Mouse (Mus musculus): ENCODE results near the gene Sde2. TPM values are rescaled to one million over a fixed set of nuclear protein-coding genes. Genes with fewer than 3 reads are reported as not detected.
A peak's percentile ranks its signal among the peaks of the same experiment; 100 is the strongest.

Sde2 gene
- total RNA-seq (2021), result 10 to 100 TPM; 12.4 to 14.9 TPM
- long read RNA-seq, experiment 1, transcript Sde2-201 (7 exons, 3,213 nt), result major isoform, 29 of 32 reads
- long read RNA-seq, experiment 1, partial matches to known transcripts, result 1 of 32 reads
- long read RNA-seq, experiment 1, other reads (novel, unspliced or antisense), result 1 of 32 reads
- long read RNA-seq, experiment 2, transcript Sde2-201 (7 exons, 3,213 nt), result major isoform, 38 of 40 reads
- long read RNA-seq, experiment 2, partial matches to known transcripts, result 1 of 40 reads
- long read RNA-seq, experiment 2, other reads (novel, unspliced or antisense), result 1 of 40 reads

DNA sequence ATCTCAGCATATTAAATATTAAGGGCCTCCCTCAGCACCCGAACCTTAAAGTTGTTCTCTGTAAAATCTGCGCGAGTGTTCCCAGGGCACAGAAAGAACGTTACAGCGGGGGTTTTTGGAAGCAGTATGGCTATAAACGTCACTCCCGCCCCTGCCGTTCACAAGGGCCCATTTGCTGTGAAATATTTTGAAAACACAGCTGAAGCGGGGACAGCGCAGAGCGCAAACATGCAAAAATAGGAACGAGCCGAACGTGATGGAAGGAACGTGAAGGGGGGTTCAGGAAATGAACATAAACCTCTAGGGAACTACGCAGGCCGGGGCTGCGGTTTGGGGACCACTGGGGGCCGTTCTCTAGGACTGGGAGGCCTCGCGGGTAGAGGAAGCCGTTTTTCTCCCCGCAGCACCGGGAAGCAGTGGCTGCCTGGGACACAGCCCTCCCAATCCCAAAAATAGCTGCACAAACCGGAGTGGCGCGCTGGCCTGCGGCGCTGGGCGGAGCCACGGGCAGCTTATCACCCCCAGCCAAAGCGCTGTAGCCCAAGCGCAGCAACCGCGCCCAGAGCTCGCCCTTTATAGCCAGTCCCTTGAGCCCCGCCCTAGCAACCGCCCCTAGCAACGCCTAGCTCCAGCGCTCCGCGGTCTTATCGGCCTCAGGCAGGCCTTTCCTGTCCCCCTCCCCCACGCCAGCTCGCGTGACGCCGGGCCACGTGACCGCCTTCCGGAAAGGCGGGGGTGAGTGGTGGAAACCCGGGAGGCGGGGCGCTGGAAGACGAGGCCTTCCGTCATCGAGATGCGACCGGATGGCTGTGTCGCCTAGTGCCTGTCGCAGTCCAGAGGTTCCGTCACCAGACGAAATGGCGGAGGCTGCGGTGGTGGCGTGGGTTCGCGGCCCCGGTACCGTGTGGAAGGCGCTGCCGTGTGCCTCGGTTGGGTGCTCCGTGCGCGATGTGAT, at the start of gene Sde2:
Gene Sde2 (plus strand): TSS at position 812 of the 955 bp plus-strand sequence.
- DNase-seq, result peak; percentile 100
- intact Hi-C loops (cut with DNase I), result loop anchor here (5.0 kb wide), 1 partner anchor 78 kb away; no protein-coding TSS in a partner anchor

DNA sequence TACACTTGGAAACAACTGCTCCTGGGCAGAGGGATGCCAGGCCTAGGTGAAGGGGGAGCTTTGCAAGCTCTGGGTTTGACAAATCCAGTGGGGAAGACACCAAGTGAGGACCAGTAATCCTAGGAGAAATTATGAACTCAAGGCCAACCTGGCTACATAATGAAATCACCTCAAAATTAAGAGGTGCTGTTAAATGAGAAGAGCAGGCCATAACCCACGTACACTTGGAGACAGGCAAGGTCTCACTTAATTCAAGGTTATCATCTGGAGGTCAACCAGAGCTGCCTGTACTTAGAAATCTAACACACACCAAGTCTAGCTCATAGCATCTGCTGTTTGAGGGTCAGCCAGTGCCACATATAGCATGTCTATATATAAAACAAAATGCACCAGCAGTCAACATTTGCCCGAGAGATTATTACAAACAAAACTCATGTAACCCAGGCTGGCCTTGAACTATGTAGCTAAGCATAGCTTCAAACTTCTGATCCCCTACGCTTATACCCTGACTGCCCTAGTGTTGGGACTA, 49.4 kb upstream of the Sde2 start:
- intact Hi-C loops (cut with DNase I), result no loop called here
- no peak for DNase-seq

DNA sequence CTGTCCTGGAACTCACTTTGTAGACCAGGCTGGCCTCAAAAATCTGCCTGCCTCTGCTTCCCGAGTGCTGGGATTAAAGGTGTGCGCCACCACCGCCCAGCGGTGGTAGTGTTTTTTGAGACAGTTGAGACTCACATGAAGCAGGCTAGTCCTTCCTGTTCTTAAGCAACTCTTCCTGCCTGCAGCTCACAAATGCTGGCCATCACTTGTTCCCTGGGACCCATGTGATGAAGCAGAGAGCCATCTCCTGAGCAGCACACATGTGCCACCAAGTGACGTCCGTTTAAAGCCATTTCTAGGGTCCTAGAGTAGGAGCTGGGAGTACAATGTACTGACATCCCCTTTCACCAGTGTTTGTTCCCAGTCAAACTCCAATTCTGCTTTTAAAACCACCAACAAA, 47.0 kb upstream of the Sde2 start:
- intact Hi-C loops (cut with DNase I), result no loop called here
- DNase-seq, result no peak

DNA sequence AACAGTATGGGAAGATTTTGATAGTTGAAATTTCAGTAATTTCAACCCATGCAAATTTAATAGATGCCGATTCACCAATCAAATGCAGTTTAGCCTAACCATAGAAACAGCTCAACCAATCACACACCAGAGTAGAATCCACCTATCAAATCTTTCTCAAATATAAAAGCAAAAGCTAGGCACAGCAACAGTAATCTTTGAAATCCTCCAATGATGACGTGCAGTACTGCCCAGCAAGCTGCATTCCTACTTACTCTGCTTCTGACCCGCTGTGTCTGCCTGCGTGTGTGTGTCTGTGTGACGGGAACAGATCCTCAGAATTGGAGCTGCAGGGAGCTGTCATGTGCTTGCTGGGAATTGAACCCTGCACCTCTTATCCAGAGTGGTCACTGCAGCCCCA, 42.1 kb upstream of the Sde2 start:
- intact Hi-C loops (cut with DNase I), result loop anchor here (1.0 kb wide), 1 partner anchor 41 kb away; no protein-coding TSS in a partner anchor
- no peak for DNase-seq

DNA sequence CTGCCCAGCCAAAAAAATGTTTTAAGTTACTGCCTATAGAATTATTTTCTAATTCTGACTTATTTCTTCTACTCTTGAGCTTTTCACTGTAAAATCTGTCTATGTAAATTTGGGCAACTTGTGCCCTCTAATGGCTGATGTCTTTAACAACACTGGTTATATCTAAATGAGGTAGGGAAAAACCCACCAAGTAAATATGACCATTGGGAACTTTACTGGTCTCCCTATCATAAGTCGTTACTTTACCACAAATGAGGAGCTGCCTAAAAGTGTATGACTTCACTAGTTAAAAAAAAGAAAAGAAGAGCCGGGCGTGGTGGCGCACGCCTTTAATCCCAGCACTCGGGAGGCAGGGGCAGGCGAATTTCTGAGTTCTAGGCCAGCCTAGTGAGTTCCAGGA, 40.0 kb upstream of the Sde2 start:
- intact Hi-C loops (cut with DNase I), result loop anchor here (5.0 kb wide), 1 partner anchor 89 kb away; no protein-coding TSS in a partner anchor

DNA sequence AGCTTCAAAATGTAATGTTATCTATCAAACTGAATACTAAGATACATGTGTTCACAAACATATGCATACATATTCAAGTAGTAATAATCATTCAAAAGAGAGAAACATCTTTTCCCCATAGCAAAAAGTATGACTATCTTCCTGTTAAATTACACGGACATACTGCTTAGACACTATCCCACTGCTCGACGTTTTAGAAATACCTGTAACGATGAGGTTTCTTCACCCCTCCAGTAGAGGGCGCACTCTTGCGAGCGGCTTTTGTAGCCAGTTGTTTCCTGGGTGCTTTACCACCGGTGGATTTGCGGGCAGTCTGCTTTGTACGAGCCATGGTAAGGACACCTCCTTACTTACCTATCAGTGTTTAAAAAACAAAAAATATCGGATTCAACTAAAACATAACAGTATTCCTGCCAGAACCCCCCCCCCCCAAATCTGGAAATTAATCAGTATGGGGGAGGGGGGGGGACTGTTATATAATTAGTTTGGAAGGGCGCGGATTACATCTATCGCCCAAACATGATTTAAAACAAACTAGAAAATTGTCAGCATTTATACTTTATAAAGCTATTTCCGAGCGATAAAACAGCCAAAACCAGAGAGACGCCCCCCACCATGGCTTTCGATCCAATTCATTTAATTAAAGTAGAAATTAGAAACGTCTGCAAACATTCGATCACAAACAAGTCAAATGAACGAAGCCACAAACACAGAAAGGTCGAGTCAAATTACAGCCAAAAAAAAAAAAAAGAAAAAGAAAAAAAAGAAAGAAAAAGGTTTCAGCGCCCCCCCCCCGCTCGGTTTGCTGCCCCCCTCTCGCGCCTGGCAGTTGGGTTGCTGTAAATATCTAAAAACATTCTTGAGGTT, 39.1 kb upstream of the Sde2 start:
- intact Hi-C loops (cut with DNase I), result loop anchor here (1.0 to 5.0 kb wide), 2 partner anchors 35 to 90 kb away; no protein-coding TSS in a partner anchor
- no peak for DNase-seq

More for the DNA sequence above, 40.0 kb upstream of the Sde2 start:
- no peak for DNase-seq

DNA sequence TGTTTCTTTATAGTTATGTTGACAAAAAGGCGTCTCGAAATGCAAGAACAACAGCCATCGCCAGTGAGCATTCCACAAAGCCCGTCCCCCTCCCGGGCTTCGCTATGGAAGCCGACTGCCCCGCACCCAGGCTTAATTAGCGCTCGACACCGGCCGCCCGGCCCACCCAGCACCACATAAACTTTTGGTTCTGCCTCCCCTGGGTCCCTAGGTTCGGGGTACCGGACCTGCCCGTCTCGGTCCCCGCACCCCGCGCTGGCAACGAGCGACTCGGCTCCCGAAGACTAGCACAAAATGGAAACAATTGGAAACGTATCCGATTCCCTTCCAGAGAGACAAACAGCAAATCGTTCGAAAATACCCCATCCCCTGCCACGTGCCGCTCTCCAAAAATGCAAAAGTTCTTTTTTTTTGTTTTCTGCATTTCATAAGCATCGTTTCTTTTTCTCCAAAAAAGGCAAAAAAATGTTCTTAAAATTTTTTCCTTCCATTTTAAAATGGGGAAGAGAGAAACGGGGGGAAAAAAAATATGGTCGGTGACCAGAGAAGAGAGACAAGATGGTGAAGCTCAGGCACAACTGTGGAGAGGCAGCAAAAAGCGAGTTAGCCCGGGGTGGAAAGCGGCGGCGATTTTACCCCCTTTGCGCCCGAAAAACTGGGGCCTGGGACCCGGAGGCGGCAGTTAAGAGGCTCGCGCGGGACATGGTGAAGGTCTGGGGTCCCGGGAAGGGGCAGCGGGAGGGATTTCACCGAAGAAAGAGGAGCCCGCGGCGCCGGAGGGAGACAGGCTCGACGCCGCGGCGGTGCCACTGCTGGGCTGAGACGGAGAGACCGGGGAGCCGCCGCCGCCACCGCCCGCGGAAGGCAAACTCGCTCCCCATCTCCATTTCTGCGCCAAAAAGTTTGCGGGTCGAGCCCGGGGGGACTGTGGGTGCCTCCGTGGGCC, 38.2 kb upstream of the Sde2 start:
- intact Hi-C loops (cut with DNase I), result loop anchor here (1.0 to 5.0 kb wide), 2 partner anchors 35 to 90 kb away; no protein-coding TSS in a partner anchor
- DNase-seq, result peak; percentile 63 to 68

DNA sequence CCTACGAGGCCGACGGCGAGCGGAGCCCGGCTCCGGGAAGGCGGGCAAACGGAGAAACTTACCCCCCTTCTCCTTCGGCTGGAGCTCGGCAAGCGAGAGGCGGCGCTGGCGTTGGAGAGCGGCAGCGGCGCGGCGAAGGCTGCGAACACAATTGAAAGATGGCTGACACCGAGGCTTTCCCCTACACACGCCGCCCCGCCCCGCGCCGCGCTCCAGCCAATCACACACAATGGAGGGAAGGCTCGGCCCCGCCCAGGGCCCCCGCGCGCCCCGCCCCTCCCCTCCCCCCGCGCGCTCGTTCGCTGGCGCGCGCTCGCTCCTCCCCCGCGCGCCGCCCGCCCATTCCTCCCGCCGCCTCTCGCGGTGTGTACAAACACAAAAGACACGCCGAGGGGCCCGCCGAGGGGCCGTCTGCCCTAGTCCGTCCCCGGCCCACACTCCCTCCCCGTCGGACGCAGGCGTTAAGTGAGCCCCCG, 37.5 kb upstream of the Sde2 start:
- peak; percentile 95 to 96 for DNase-seq
- intact Hi-C loops (cut with DNase I), result loop anchor here (5.0 kb wide), 1 partner anchor 91 kb away; no protein-coding TSS in a partner anchor

DNA sequence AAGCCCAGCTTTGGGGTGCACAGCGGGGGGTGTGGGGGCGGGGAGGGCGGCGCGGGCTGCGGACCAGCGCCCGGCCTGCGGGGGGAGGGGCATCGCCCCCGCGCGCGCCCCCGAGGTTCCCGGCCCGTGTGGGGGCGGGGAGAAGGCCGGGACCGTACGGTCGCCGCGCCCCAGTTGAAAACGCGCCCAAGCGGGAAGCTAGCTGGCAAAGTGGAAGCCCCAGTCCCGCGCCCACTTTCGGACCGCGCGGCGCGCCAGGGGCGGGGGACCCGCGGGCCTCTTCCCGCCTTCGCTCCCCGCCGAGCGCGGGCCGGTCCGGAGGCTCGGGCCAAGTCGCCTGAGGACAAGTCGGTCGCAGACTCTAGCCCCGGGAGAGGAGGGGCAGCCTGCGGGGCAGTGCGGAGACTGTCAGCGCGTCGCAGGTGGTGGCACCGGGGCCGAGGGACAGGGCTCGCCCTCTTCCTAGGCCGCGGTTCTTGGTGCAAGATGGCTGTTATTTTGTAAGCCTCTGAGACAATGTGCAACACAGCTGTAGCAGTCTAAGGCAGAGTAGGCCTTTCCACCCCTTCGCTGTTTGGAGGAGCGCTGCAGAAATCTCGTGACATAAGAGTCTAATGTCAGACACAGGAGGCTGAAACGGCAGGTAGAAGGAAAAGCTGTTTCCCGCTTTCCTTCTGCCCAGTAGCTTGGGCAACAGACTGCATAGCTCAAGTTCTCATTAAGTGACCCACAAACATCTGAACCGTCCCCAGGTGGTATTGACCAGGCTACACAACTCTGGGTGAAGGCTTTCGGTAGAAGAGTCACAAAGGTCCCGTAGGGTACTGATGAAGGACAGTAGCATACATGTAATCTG, 36.8 kb upstream of the Sde2 start, which contains the start of gene H3f3a:
Gene H3f3a (minus strand): TSS at position 59 of the 856 bp plus-strand sequence.
- peak; percentile 90 to 94 for DNase-seq
- intact Hi-C loops (cut with DNase I), result loop anchor here (1.0 to 5.0 kb wide), 2 partner anchors 34 to 92 kb away; no protein-coding TSS in a partner anchor

DNA sequence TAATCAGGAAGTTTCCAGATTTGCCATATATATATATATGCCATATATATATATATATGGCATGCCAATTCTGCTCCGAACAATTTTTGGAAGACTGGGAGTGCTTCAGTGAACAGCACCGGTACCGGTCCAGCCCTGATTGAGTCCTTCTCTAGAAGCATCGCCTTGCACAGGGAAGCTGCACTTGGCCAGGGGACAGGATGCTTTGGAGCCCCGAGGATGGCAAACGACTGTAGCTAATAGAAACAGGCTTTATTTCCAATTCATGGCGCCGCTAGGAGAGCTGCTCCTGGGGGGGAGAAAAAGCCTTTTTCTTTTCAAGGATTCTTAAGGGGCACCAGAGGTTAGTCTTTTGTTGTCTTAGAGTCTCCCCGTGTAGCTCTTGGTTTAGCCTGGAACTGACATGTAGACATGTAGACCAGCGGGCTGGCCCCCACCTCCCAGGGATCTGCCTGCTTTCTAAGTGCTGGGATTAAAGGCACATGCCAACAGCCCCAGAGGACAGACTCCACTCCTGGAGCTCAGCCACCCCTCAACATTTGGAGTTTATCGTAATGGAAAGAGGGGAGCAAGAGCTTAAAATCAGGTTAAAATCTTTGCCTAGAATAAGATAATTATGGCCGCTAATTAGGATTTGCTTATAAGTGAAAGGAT, 35.4 kb upstream of the Sde2 start:
- intact Hi-C loops (cut with DNase I), result no loop called here
- DNase-seq, result no peak

DNA sequence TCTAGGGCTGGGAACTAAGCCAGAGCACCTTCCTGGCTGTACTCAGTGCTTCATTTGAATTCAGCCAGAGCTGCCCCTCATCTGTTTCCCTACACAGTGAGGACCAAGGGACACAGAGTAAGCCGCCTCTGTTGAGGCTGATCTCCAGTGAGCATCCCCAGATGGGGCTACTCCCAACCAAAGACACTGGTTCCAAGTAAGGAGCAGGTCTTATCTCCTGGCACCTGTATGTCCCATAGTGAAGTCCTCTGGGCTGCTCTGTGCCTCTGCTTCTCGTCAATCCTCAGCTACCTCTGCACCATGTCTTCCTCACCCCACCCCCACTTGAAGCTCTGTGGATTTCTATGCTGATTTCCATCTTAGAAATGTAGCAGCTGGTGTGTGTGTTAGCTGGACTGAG, 32.9 kb upstream of the Sde2 start:
- no peak for DNase-seq
- intact Hi-C loops (cut with DNase I), result no loop called here

DNA sequence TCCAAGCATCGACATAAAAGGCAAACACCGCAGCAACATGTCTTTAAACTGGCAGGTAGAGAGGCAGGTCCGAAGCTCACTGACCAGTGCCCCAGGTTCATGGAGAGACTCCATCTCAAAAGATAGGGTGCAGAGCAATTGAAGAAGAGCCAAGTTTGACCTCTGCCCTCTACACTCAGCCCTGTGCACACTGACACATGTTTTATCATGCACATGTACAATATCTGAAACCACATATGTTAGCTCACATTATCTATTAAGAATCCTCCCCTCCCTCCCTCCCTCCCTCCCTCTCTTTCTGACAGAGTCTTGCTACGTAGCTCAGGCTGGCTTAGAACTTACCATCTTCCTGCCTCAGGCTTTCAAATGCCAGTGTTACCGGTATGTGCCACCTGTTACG, 29.8 kb upstream of the Sde2 start:
- no peak for DNase-seq
- intact Hi-C loops (cut with DNase I), result no loop called here

DNA sequence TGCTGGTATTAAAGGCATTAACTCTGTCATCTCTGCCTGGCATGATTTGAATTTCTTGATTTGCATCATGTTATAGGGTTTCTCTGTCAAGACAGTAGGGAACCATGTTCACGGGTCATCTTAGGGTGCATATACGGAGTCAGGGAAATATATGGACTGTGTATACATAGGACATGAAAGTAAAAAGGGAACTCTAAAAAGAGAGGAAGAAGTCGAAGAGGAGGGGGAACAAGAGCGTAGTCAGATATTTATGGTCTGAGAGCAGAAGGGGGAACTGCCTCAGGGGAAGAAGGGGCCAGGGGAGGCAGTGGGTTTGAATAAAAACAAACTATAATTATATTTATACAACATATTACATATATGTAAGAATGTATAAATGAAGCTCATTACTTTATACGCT, 28.7 kb upstream of the Sde2 start:
- intact Hi-C loops (cut with DNase I), result no loop called here
- DNase-seq, result no peak

DNA sequence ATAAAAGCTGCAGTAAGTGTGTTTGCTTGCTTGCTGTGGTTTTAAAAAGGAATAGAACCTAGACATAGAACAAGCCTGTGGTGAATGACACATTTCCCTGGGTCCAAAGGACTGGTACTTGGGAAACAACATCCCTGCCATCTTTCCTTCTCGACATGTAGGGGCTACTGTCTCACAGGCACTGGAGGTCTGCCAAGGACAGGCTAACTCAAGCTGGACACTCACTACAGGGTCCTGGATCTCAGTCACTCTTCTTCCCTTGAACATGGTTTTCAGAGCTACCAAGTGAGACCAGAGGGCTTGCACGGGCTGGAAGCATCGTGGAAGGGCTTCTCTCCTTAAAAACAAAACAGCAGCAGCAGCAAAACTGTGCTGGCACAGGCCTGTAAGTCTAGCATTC, 27.2 kb upstream of the Sde2 start:
- no peak for DNase-seq
- intact Hi-C loops (cut with DNase I), result no loop called here

DNA sequence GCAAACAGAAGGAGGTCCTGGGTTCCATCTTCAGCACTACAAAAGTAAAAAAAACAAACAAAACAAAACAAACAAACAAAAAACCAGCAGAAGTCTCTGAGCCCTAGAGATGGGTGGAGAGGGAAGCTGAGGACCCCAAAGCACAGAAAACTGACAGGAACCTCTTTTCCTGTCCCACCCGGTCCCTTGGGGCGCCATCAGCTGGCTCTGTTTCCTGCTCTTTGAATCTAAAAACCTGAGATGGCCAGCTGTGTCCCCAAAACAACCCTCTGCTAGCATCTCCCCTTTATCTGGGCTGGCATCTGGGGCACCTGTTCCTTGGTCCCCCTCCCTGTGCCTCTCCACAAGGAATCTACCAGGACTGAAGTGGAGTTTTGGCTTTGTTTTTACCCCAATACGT, 26.2 kb upstream of the Sde2 start:
- intact Hi-C loops (cut with DNase I), result no loop called here
- DNase-seq, result peak; percentile 49 to 60

DNA sequence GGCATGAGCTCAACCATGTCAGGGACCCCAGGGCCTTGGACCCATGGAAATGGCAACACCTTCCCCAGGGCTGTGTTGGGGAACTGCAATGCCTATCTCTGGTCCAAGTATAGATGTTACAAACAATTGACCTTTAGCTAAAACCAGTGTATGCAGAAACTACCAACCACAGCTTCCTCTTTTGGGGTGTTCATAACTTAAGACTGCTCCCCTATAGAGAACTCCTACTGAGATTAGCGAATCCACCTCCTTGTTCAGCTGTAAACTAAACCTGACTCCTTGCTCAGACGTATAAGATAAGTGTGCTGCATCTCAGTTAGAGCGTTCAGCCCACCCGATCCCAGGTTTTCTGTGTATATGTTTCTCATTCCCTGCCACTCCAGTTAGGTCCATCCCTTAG, 24.3 kb upstream of the Sde2 start:
- intact Hi-C loops (cut with DNase I), result no loop called here
- no peak for DNase-seq

DNA sequence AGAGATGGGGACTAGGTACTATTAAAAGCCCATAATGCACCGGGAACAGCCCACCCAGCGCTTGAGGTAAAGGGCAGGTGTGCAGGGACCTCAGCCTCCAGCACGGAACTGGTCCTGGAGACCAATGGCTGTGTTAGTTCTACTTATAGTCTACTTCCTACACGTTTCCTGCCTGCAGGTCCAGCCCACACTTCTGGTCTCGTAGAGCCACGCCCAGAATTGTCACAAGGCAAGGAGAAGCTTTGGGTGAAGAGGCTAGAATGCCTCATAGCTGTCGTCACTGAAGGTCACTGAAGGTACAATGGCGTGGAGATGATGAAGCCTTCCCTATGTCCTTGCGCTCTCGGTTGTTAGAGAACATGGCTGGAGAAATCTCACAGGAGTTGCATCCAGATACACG, 21.2 kb upstream of the Sde2 start:
- intact Hi-C loops (cut with DNase I), result no loop called here
- DNase-seq, result no peak

Data from heart, postnatal 14 days (tissue).